Mouse (Mus musculus) liver, adult 2 months (tissue): ENCODE results near the gene Zmiz1.

Source experiments
- CTCF ChIP-seq: fragments of 200-500 bp; IDR thresholded peaks from 2 replicates; pipeline ENCODE4 v1.5.1; 2011; ENCODE audit warnings: low read depth, low read length, control low read depth
- POLR2A ChIP-seq: fragments of 200-500 bp; IDR thresholded peaks from 2 replicates; pipeline ENCODE4 v1.6.1; 2011; ENCODE audit warnings: low read length, control low read depth; ENCODE audit not compliant: insufficient read depth; ENCODE audit errors: extremely low read depth

GRCm38 (mm10) chr14:25519656-25520055, 60.7 kb downstream of the Zmiz1 start:
- TF ChIP-seq POLR2A, result no peak
- TF ChIP-seq CTCF, result no peak
